Mouse (Mus musculus): ENCODE measurements at regions not wholly inside any gene's neighbourhood (a gene's known extent, or its start where the extent isn't known, plus 50 kb on each side); places are given as distances from the start of the nearest gene placed in this dataset.

- TF ChIP-seq NANOG (IDR thresholded peaks at IDR 0.05; ENCODE audit: borderline replicate concordance, low read length) (no peak), POU5F1 (IDR thresholded peaks at IDR 0.05; ENCODE audit: borderline replicate concordance, low read length) (no peak), CTCF (conservative IDR thresholded peaks at IDR 0.05; ENCODE audit: low read length) (no peak)
- Histone ChIP-seq H3K36me3 (ENCODE audit: insufficient read depth, low read length) (no peaks in the 10 kb centered on the region), H3K4me3 (replicated peaks; ENCODE audit: low read length) (no peak overlapping the region), H3K9me3 (ENCODE audit: low read length) (peaks cover 14% of the 10 kb centered on the region), H3K4me1 (replicated peaks; ENCODE audit: low read depth, low read length) (no peaks in the 10 kb centered on the region; the same call in 1 of the 2 replicates), H3K27me3 (ENCODE audit: insufficient read depth, low read length) (no peaks in the 10 kb centered on the region)
Measured at GRCm38 (mm10) chr13:107100852-107101325, 79.0 kb upstream of the Kif2a start.

- Histone ChIP-seq H3K4me1 (replicated peaks; ENCODE audit: low read depth, low read length) (no peaks in the 10 kb centered on the region; the same call in 1 of the 2 replicates), H3K4me3 (replicated peaks; ENCODE audit: low read length) (no peak overlapping the region), H3K36me3 (ENCODE audit: insufficient read depth, low read length) (no peaks in the 10 kb centered on the region), H3K9me3 (ENCODE audit: low read length) (peaks cover 14% of the 10 kb centered on the region), H3K27me3 (ENCODE audit: insufficient read depth, low read length) (no peaks in the 10 kb centered on the region)
- TF ChIP-seq NANOG (IDR thresholded peaks at IDR 0.05; ENCODE audit: borderline replicate concordance, low read length) (no peak), POU5F1 (IDR thresholded peaks at IDR 0.05; ENCODE audit: borderline replicate concordance, low read length) (no peak), CTCF (conservative IDR thresholded peaks at IDR 0.05; ENCODE audit: low read length) (peak; percentile 71)
Measured at GRCm38 (mm10) chr13:107100116-107100515, 78.2 kb upstream of the Kif2a start.

GRCm38 (mm10) chr13:107097005-107097404 lies 75.1 kb upstream of the Kif2a start:
- H3K36me3 ChIP-seq (ENCODE audit: insufficient read depth, low read length) = no peaks in the 10 kb centered on the region
- H3K4me3 ChIP-seq (replicated peaks; ENCODE audit: low read length) = no peak overlapping the region
- TF ChIP-seq CTCF (conservative IDR thresholded peaks at IDR 0.05; ENCODE audit: low read length) (no peak), NANOG (IDR thresholded peaks at IDR 0.05; ENCODE audit: borderline replicate concordance, low read length) (no peak), POU5F1 (IDR thresholded peaks at IDR 0.05; ENCODE audit: borderline replicate concordance, low read length) (no peak)
- H3K27me3 ChIP-seq (ENCODE audit: insufficient read depth, low read length) = no peaks in the 10 kb centered on the region
- H3K4me1 ChIP-seq (replicated peaks; ENCODE audit: low read depth, low read length) = no peaks in the 10 kb centered on the region; the same call in 1 of the 2 replicates
- H3K9me3 ChIP-seq (ENCODE audit: low read length) = no peaks in the 10 kb centered on the region

GRCm38 (mm10) chr13:107094976-107095716 lies 73.2 kb upstream of the Kif2a start:
- no peaks in the 10 kb centered on the region for H3K36me3 ChIP-seq (ENCODE audit: insufficient read depth, low read length)
- H3K4me1 ChIP-seq (replicated peaks; ENCODE audit: low read depth, low read length) = no peaks in the 10 kb centered on the region
- no peaks in the 10 kb centered on the region for H3K27me3 ChIP-seq (ENCODE audit: insufficient read depth, low read length)
- no peak overlapping the region for H3K4me3 ChIP-seq (replicated peaks; ENCODE audit: low read length)
- no peak for TF ChIP-seq NANOG (IDR thresholded peaks at IDR 0.05; ENCODE audit: borderline replicate concordance, low read length)
- TF ChIP-seq POU5F1 (IDR thresholded peaks at IDR 0.05; ENCODE audit: borderline replicate concordance, low read length) = no peak
- TF ChIP-seq CTCF (conservative IDR thresholded peaks at IDR 0.05; ENCODE audit: low read length) = no peak
- H3K9me3 ChIP-seq (ENCODE audit: low read length) = no peaks in the 10 kb centered on the region

- Histone ChIP-seq H3K27me3 (ENCODE audit: insufficient read depth, low read length) (no peaks in the 10 kb centered on the region), H3K4me1 (replicated peaks; ENCODE audit: low read depth, low read length) (no peaks in the 10 kb centered on the region), H3K36me3 (ENCODE audit: insufficient read depth, low read length) (no peaks in the 10 kb centered on the region), H3K4me3 (replicated peaks; ENCODE audit: low read length) (no peak overlapping the region), H3K9me3 (ENCODE audit: low read length) (no peaks in the 10 kb centered on the region)
- TF ChIP-seq POU5F1 (IDR thresholded peaks at IDR 0.05; ENCODE audit: borderline replicate concordance, low read length) = no peak
- TF ChIP-seq NANOG (IDR thresholded peaks at IDR 0.05; ENCODE audit: borderline replicate concordance, low read length) = no peak
- TF ChIP-seq CTCF (conservative IDR thresholded peaks at IDR 0.05; ENCODE audit: low read length) = no peak
Measured at GRCm38 (mm10) chr13:107094487-107094886, 72.6 kb upstream of the Kif2a start.

- no peak for TF ChIP-seq CTCF (conservative IDR thresholded peaks at IDR 0.05; ENCODE audit: low read length)
- no peak for TF ChIP-seq NANOG (IDR thresholded peaks at IDR 0.05; ENCODE audit: borderline replicate concordance, low read length)
- TF ChIP-seq POU5F1 (IDR thresholded peaks at IDR 0.05; ENCODE audit: borderline replicate concordance, low read length) = no peak
- Histone ChIP-seq H3K4me3 (replicated peaks; ENCODE audit: low read length) (no peak overlapping the region), H3K4me1 (replicated peaks; ENCODE audit: low read depth, low read length) (no peaks in the 10 kb centered on the region), H3K9me3 (ENCODE audit: low read length) (no peaks in the 10 kb centered on the region), H3K36me3 (ENCODE audit: insufficient read depth, low read length) (no peaks in the 10 kb centered on the region), H3K27me3 (ENCODE audit: insufficient read depth, low read length) (no peaks in the 10 kb centered on the region)
Measured at GRCm38 (mm10) chr13:107093683-107094082, 71.8 kb upstream of the Kif2a start.

- Histone ChIP-seq H3K4me3 (replicated peaks; ENCODE audit: low read length) (no peak overlapping the region), H3K9me3 (ENCODE audit: low read length) (no peaks in the 10 kb centered on the region), H3K4me1 (replicated peaks; ENCODE audit: low read depth, low read length) (peaks cover 8% of the 10 kb centered on the region), H3K36me3 (ENCODE audit: insufficient read depth, low read length) (no peaks in the 10 kb centered on the region), H3K27me3 (ENCODE audit: insufficient read depth, low read length) (no peaks in the 10 kb centered on the region)
- TF ChIP-seq CTCF (conservative IDR thresholded peaks at IDR 0.05; ENCODE audit: low read length) (no peak), NANOG (IDR thresholded peaks at IDR 0.05; ENCODE audit: borderline replicate concordance, low read length) (no peak), POU5F1 (IDR thresholded peaks at IDR 0.05; ENCODE audit: borderline replicate concordance, low read length) (no peak)
Measured at GRCm38 (mm10) chr13:107088198-107088597, 66.3 kb upstream of the Kif2a start.

GRCm38 (mm10) chr13:107087355-107087754 lies 65.4 kb upstream of the Kif2a start:
- Histone ChIP-seq H3K36me3 (ENCODE audit: insufficient read depth, low read length) (no peaks in the 10 kb centered on the region), H3K4me3 (replicated peaks; ENCODE audit: low read length) (no peak overlapping the region), H3K9me3 (ENCODE audit: low read length) (no peaks in the 10 kb centered on the region), H3K27me3 (ENCODE audit: insufficient read depth, low read length) (no peaks in the 10 kb centered on the region), H3K4me1 (replicated peaks; ENCODE audit: low read depth, low read length) (peaks cover 8% of the 10 kb centered on the region)
- no peak for TF ChIP-seq CTCF (conservative IDR thresholded peaks at IDR 0.05; ENCODE audit: low read length)
- TF ChIP-seq NANOG (IDR thresholded peaks at IDR 0.05; ENCODE audit: borderline replicate concordance, low read length) = no peak
- TF ChIP-seq POU5F1 (IDR thresholded peaks at IDR 0.05; ENCODE audit: borderline replicate concordance, low read length) = no peak

Measured in E14TG2a.4 (cell line).